Mouse (Mus musculus) common myeloid progenitor, adult 5-6 weeks (primary cell): Measurements from ENCODE around the gene C1ql4. TPM values are rescaled to one million over a fixed set of nuclear protein-coding genes. Genes with fewer than 3 reads are reported as not detected.

Experiments
- ATAC-seq: replicated peaks from 2 replicates; pipeline ENCODE4 v1.8.0; 2016; ENCODE audit warnings: low read depth, mild to moderate bottlenecking, moderate TSS enrichment, inconsistent platforms; ENCODE audit not compliant: poor library complexity, severe bottlenecking
- total RNA-seq: library from RNA; stranded (forward); fragments of 200-1000, 187-1606 nt; gene quantifications from 2 replicates; pipeline ENCODE4 v1.2.3, GENCODE M21; 2017

The C1ql4 gene
- total RNA-seq, 1 experiment from 2014 or later, result not detected

- no peak for ATAC-seq
Measured at GRCm38 (mm10) chr15:99038797-99039196, 48.8 kb downstream of the C1ql4 start.

GRCm38 (mm10) chr15:99038025-99038424, 49.6 kb downstream of the C1ql4 start:
- no peak for ATAC-seq

- ATAC-seq, result no peak
Measured at GRCm38 (mm10) chr15:99036249-99036905, 51.2 kb downstream of the C1ql4 start.

- no peak for ATAC-seq
Measured at GRCm38 (mm10) chr15:99035431-99035830, 52.2 kb downstream of the C1ql4 start.

Other genes starting within 250 kb of the C1ql4 start
- gene Kmt2d, start 216.6 kb downstream of the C1ql4 start, total RNA-seq, result 27.3 and 52.2 TPM in 2 replicates
- 3.0 and 12.0 TPM in 2 replicates for gene Rhebl1, start 193.3 kb downstream of the C1ql4 start, total RNA-seq
- not detected in 2 replicates for gene Dhh, start 189.3 kb downstream of the C1ql4 start, total RNA-seq
- gene Lmbr1l, start 169.6 kb downstream of the C1ql4 start, total RNA-seq, result 0.97 and 9.0 TPM in 2 replicates
- 776 and 824 TPM in 2 replicates for gene Tuba1b, start 153.3 kb downstream of the C1ql4 start, total RNA-seq
- 1.9 and 18.7 TPM in 2 replicates for gene Gm49450, start 134.3 kb downstream of the C1ql4 start, total RNA-seq
- gene Tuba1a, start 134.1 kb downstream of the C1ql4 start, total RNA-seq, result 25.4 and 32.0 TPM in 2 replicates
- gene Tuba1c, start 57.9 kb downstream of the C1ql4 start, total RNA-seq, result 41.0 and 61.3 TPM in 2 replicates
- gene Prph, start 32.6 kb downstream of the C1ql4 start, total RNA-seq, result not detected in 2 replicates
- gene Troap, start 13.2 kb downstream of the C1ql4 start, total RNA-seq, result 12.6 and 18.6 TPM in 2 replicates
- gene Dnajc22, start 5.4 kb upstream of the C1ql4 start, total RNA-seq, result not detected in 2 replicates
- 0.46 and 1.7 TPM in 2 replicates for gene Spats2, start 38.1 kb upstream of the C1ql4 start, total RNA-seq
- gene Kcnh3, start 137.0 kb upstream of the C1ql4 start, total RNA-seq, result 0.05 TPM in 1 of 2 replicates, not detected in the other
- 57.8 and 61.0 TPM in 2 replicates for gene Mcrs1, start 164.1 kb upstream of the C1ql4 start, total RNA-seq
- gene Prpf40b, start 207.3 kb upstream of the C1ql4 start, total RNA-seq, result 4.3 and 13.7 TPM in 2 replicates
- gene Fam186b, start 208.1 kb upstream of the C1ql4 start, total RNA-seq, result not detected in 2 replicates